Mouse (Mus musculus) cerebellum, adult 2 months (tissue): Measurements from ENCODE around the gene Dkk3. TPM values are rescaled to one million over a fixed set of nuclear protein-coding genes. Genes with fewer than 3 reads are reported as not detected.
A peak's percentile ranks its signal among the peaks of the same experiment; 100 is the strongest.

Source experiments
- DNase-seq, 2 experiments: peaks; one replicate each; pipeline ENCODE4 v3.0.0; 2021
- H3K27ac ChIP-seq: fragments of 200-500 bp; 2 replicates; pipeline ENCODE4 v1.5.1; 2012; ENCODE audit warnings: low read length, control low read depth, inconsistent platforms; ENCODE audit not compliant: insufficient read depth
- H3K27me3 ChIP-seq: fragments of 200-500 bp; 2 replicates; pipeline ENCODE4 v1.6.1; 2012; ENCODE audit warnings: inconsistent platforms, mild to moderate bottlenecking, low read length, moderate library complexity; ENCODE audit not compliant: control insufficient read depth, insufficient read depth
- H3K4me1 ChIP-seq: fragments of 200-500 bp; 2 replicates; pipeline ENCODE4 v1.6.1; 2011; ENCODE audit warnings: low read length; ENCODE audit not compliant: control insufficient read depth, insufficient read depth
- H3K4me3 ChIP-seq: fragments of 200-500 bp; replicated peaks from 2 replicates; pipeline ENCODE3; 2011; ENCODE audit warnings: mild to moderate bottlenecking, low read depth, low read length, control low read depth; ENCODE audit not compliant: insufficient read depth
- CTCF ChIP-seq: fragments of 200-500 bp; IDR thresholded peaks from 2 replicates; pipeline ENCODE4 v1.5.1; 2011; ENCODE audit warnings: low read depth, mild to moderate bottlenecking, control low read depth, low read length, moderate library complexity, borderline replicate concordance; ENCODE audit not compliant: insufficient read depth
- POLR2A ChIP-seq: fragments of 200-500 bp; IDR thresholded peaks from 2 replicates; pipeline ENCODE4 v1.6.1; 2011; ENCODE audit warnings: low read length, control low read depth, borderline replicate concordance; ENCODE audit not compliant: insufficient read depth
- WGBS: fragments of 180-500 bp; shearing (Covaris S2); methylation state at CpG from one replicate; pipeline ENCODE4 v1.1.7; 2018; 5-methylcytosine and 5-hydroxymethylcytosine counted together
- polyA plus RNA-seq: library from polyadenylated mRNA; depleted of rRNA; stranded (reverse); fragments of >200 nt; gene quantifications from 2 replicates; pipeline ENCODE4 v1.2.3, GENCODE M21; 2012

Dkk3 gene
- polyA plus RNA-seq, 1 experiment, result 20.4 TPM

GRCm38 (mm10) chr7:112199343-112199742 is 40.5 kb upstream of the Dkk3 start:
- Histone ChIP-seq H3K4me3 (no peak overlapping the region), H3K27me3 (no peaks in the 10 kb centered on the region), H3K27ac (no peak overlapping the region), H3K4me1 (peaks cover 14% of the 10 kb centered on the region)
- no peak for TF ChIP-seq POLR2A
- TF ChIP-seq CTCF, result no peak
- DNase-seq, result no peak
- 72% methylated on average over 3 of the region's 3 CpGs for WGBS

- 67% methylated on average over 8 of the region's 8 CpGs for WGBS
- no peak overlapping the region for H3K4me3 ChIP-seq
- H3K27ac ChIP-seq, result no peak overlapping the region
- peaks cover 7% of the 10 kb centered on the region; the same call in 1 of the 2 replicates for H3K4me1 ChIP-seq
- no peak for TF ChIP-seq POLR2A
- TF ChIP-seq CTCF, result no peak
- no peaks in the 10 kb centered on the region for H3K27me3 ChIP-seq
- DNase-seq, result no peak
Measured at GRCm38 (mm10) chr7:112197461-112197860, 38.6 kb upstream of the Dkk3 start.

- TF ChIP-seq POLR2A (no peak), CTCF (no peak)
- no peak overlapping the region for H3K4me3 ChIP-seq
- H3K27ac ChIP-seq, result no peak overlapping the region
- H3K4me1 ChIP-seq, result peaks cover 13% of the 10 kb centered on the region
- no peak for DNase-seq
- WGBS, result 86% methylated on average over 5 of the region's 5 CpGs
- H3K27me3 ChIP-seq, result no peaks in the 10 kb centered on the region
Measured at GRCm38 (mm10) chr7:112194286-112194685, 35.4 kb upstream of the Dkk3 start.

GRCm38 (mm10) chr7:112192778-112193177 is 33.9 kb upstream of the Dkk3 start:
- 84% methylated on average over 5 of the region's 5 CpGs for WGBS
- no peak for TF ChIP-seq CTCF
- TF ChIP-seq POLR2A, result no peak
- no peak for DNase-seq
- no peaks in the 10 kb centered on the region for H3K27me3 ChIP-seq
- H3K27ac ChIP-seq, result peak overlapping the region; percentile 34; the same call in 1 of the 2 replicates
- peaks cover 13% of the 10 kb centered on the region for H3K4me1 ChIP-seq
- H3K4me3 ChIP-seq, result no peak overlapping the region

GRCm38 (mm10) chr7:112192237-112192636 is 33.4 kb upstream of the Dkk3 start:
- no peak for TF ChIP-seq CTCF
- TF ChIP-seq POLR2A, result no peak
- 35% methylated on average over 4 of the region's 4 CpGs for WGBS
- Histone ChIP-seq H3K27ac (peak overlapping the region; percentile 34; the same call in 1 of the 2 replicates), H3K4me3 (no peak overlapping the region), H3K4me1 (peaks cover 13% of the 10 kb centered on the region), H3K27me3 (no peaks in the 10 kb centered on the region)
- peak; percentile 58 to 61 for DNase-seq

GRCm38 (mm10) chr7:112187536-112188459 is 28.9 kb upstream of the Dkk3 start:
- peaks cover 40% of the 10 kb centered on the region for H3K4me1 ChIP-seq
- no peak for DNase-seq
- H3K4me3 ChIP-seq, result no peak overlapping the region
- no peak for TF ChIP-seq POLR2A
- no peak for TF ChIP-seq CTCF
- H3K27ac ChIP-seq, result no peak overlapping the region
- no peaks in the 10 kb centered on the region for H3K27me3 ChIP-seq
- 82% methylated on average over 13 of the region's 13 CpGs for WGBS

- Histone ChIP-seq H3K27me3 (no peaks in the 10 kb centered on the region), H3K4me3 (no peak overlapping the region), H3K27ac (no peak overlapping the region), H3K4me1 (peaks cover 31% of the 10 kb centered on the region)
- no peak for DNase-seq
- TF ChIP-seq CTCF (no peak), POLR2A (no peak)
- 79% methylated on average over 7 of the region's 7 CpGs for WGBS
Measured at GRCm38 (mm10) chr7:112186871-112187270, 28.0 kb upstream of the Dkk3 start.

- peak; percentile 86 to 94 for DNase-seq
- Histone ChIP-seq H3K27me3 (no peaks in the 10 kb centered on the region), H3K4me3 (no peak overlapping the region), H3K27ac (peak overlapping the region; percentile 88), H3K4me1 (peaks cover 33% of the 10 kb centered on the region)
- WGBS, result 7% methylated on average over 9 of the region's 9 CpGs
- TF ChIP-seq POLR2A (0 out of 2 replicates have a peak, but pooled peaks have one; percentile 22), CTCF (no peak)
Measured at GRCm38 (mm10) chr7:112185226-112185745, 26.4 kb upstream of the Dkk3 start.
